Mouse (Mus musculus) lung, postnatal 0 days (tissue): Measurements from ENCODE around the gene Cgn. TPM values are rescaled to one million over a fixed set of nuclear protein-coding genes. Genes with fewer than 3 reads are reported as not detected.

ENCODE experiments used
- ATAC-seq: fragments of 200-750 bp; cut with Nextera tagmentation; 2 replicates; pipeline ENCODE4 v1.8.0; 2017; ENCODE audit warnings: moderate library complexity
- DNase-seq: peaks from one replicate; pipeline ENCODE4 v3.0.0-alpha.2; 2016; ENCODE audit warnings: low spot score
- H3K27ac ChIP-seq: fragments of 300-500 bp; sonication (generic); 2 replicates; pipeline ENCODE4 v1.5.1; 2014; ENCODE audit warnings: antibody characterized with exemption, mild to moderate bottlenecking, low read length, mixed read lengths
- H3K27me3 ChIP-seq: fragments of 300-500 bp; sonication (generic); replicated peaks from 2 replicates; pipeline ENCODE4 v1.6.1; 2014; ENCODE audit warnings: low read length, mixed read lengths; ENCODE audit not compliant: insufficient read depth
- H3K36me3 ChIP-seq: fragments of 300-500 bp; sonication (generic); 2 replicates; pipeline ENCODE4 v1.6.1; 2014; ENCODE audit warnings: low read length, mixed read lengths; ENCODE audit not compliant: insufficient read depth
- H3K4me1 ChIP-seq: fragments of 300-500 bp; sonication (generic); 2 replicates; pipeline ENCODE4 v1.6.1; 2014; ENCODE audit warnings: antibody characterized with exemption, low read depth, low read length, mixed read lengths; ENCODE audit not compliant: insufficient read depth
- H3K4me2 ChIP-seq: fragments of 300-500 bp; sonication (generic); replicated peaks from 2 replicates; pipeline ENCODE4 v1.6.1; 2014; ENCODE audit warnings: low read depth, mild to moderate bottlenecking, low read length, moderate library complexity, mixed read lengths
- H3K4me3 ChIP-seq: fragments of 300-500 bp; sonication (generic); 2 replicates; pipeline ENCODE4 v1.5.1; 2014; ENCODE audit warnings: low read depth, low read length
- H3K9ac ChIP-seq: fragments of 300-500 bp; sonication (generic); replicated peaks from 2 replicates; pipeline ENCODE4 v1.6.1; 2014; ENCODE audit warnings: low read depth, mild to moderate bottlenecking
- H3K9me3 ChIP-seq: fragments of 300-500 bp; sonication (generic); 2 replicates; pipeline ENCODE4 v1.6.1; 2016; ENCODE audit warnings: low read length, mixed read lengths
- CTCF ChIP-seq: IDR thresholded peaks from 2 replicates; pipeline ENCODE4 v1.5.1; 2016; ENCODE audit warnings: antibody characterized with exemption, mild to moderate bottlenecking
- EP300 ChIP-seq: IDR thresholded peaks from 2 replicates; pipeline ENCODE4 v1.6.1; 2016; ENCODE audit warnings: antibody characterized with exemption, mild to moderate bottlenecking, control low read depth
- WGBS: fragments of 180-500 bp; shearing (Covaris S2); extraction: QIAGEN DNeasy Blood & Tissue Kit; methylation state at CpG from one replicate; pipeline ENCODE4 v1.1.7; 2014; 5-methylcytosine and 5-hydroxymethylcytosine counted together
- polyA plus RNA-seq: library from polyadenylated mRNA; unstranded; fragments of >200 nt; fragmentation: Nextera tagmentation; extraction: Ambion mirVana; gene quantifications from 2 replicates; pipeline ENCODE4 v1.2.1, GENCODE M21; 2015

Gene Cgn
- 29.6 and 37.6 TPM in 2 replicates for polyA plus RNA-seq

DNA sequence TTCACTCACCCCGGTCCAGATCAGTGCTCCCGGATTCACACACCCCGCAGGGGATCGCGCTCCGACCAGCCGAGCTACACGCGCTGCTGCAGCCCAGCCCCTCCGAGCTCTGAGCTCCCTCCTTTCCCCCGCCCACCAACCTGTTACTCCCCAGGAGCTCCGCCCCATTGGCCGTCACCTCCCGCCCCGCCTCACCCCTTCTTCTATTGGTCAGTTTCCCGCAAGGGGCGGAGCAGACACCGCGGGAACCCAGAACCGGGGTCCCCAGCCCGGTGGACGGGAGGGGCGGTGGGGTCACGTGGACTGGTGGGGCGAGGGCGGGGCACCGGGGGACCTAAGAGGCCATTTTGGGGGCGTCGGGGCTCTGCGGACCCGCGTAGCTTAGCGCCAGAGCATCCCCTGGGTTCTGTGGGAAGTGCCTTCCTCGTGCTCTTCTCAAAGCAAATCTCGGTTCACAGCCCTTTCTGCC, at the start of gene Cgn:
TSS of gene Cgn (minus strand) at position 126 of the 469 bp plus-strand sequence.
- under 1% methylated on average over 33 of the region's 35 CpGs for WGBS
- peak; percentile 96 for DNase-seq
- TF ChIP-seq CTCF (no peak), EP300 (no peak)

DNA sequence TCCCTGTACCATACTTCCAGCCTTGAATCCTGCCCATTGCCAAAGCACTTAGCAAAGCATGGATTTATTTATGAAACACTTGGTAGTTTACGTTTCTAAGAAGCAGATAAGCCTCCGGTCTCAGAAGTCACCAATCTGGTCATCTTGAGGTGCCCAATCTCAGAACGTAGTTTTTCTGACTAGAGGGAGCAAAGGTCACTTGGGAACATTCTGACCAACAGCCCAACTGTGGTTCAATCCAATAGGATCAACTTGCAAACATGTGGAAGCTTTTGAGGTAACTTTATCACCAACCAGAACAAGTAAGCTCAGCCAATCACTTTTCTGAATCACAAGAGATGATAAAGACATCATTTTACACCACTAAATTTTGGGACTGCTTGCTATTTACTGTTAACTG, 49.1 kb upstream of the Cgn start:
- no peak for ATAC-seq
- Histone ChIP-seq H3K4me3 (no peak overlapping the region), H3K36me3 (no peaks in the 10 kb centered on the region), H3K4me1 (peaks cover 10% of the 10 kb centered on the region; the same call in 1 of the 2 replicates), H3K27ac (no peak overlapping the region), H3K9me3 (no peaks in the 10 kb centered on the region), H3K9ac (no peak overlapping the region), H3K27me3 (no peaks in the 10 kb centered on the region), H3K4me2 (no peak overlapping the region)
- no peak for DNase-seq
- TF ChIP-seq EP300 = no peak
- WGBS = 40% methylated on average over 3 of the region's 3 CpGs

More for the DNA sequence above, at the start of gene Cgn:
- Histone ChIP-seq H3K27me3 (no peaks in the 10 kb centered on the region), H3K4me2 (peak within 1 kb of the TSS; percentile 88), H3K9me3 (no peaks in the 10 kb centered on the region), H3K9ac (peak within 1 kb of the TSS; percentile 2; the same call in 1 of the 2 replicates), H3K4me3 (peak within 1 kb of the TSS; percentile 56), H3K4me1 (no peaks in the 10 kb centered on the region), H3K36me3 (no peaks in the 10 kb centered on the region), H3K27ac (peak within 1 kb of the TSS; percentile 95)
- peak; percentile 77 for ATAC-seq

DNA sequence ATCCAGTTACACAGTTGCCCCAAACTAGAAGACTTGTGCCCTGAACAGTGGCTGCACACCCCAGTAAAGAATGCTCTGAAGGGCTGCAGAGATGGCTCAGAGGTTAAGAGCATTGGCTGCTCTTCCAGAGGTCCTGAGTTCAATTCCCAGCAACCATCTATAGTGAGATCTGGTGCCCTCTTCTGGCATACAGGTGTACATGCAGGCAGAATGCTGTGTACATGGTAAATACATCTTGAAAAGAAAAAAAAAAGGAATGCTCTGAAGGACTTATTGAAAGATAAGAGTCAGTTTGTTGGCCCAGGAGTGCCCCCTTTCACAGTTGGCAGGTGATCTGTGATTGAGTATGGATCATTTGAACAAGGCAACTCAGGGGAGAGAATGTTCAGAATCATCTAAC, 47.1 kb upstream of the Cgn start:
- H3K27me3 ChIP-seq = no peaks in the 10 kb centered on the region
- H3K4me3 ChIP-seq = no peak overlapping the region
- H3K4me2 ChIP-seq = no peak overlapping the region
- ATAC-seq (no peak), DNase-seq (no peak)
- H3K4me1 ChIP-seq = no peaks in the 10 kb centered on the region
- TF ChIP-seq CTCF (peak; percentile 55), EP300 (no peak)
- H3K9me3 ChIP-seq = no peaks in the 10 kb centered on the region
- H3K27ac ChIP-seq = no peak overlapping the region
- H3K36me3 ChIP-seq = no peaks in the 10 kb centered on the region
- H3K9ac ChIP-seq = no peak overlapping the region

DNA sequence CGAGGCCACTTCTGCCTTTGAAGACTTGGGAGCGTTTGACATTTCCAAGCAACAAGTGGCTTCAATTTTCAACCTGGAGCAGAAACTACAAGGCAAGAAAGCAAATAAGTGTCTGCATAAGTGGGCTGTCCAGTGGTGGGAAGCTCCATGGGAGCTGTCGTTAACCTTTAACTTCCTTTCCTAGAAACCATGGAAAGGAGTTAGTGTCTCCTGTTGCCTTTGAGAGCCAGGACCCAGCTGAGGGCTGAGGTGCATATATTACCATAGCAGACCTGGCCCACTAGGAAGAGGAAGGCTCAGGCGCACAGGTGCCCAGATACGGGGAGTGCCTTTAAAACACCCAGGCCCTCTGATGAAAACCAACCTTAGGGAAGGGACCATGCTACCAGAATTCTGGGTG, 46.4 kb upstream of the Cgn start:
- Histone ChIP-seq H3K4me2 (peak overlapping the region; percentile 22; the same call in 1 of the 2 replicates), H3K9me3 (no peaks in the 10 kb centered on the region), H3K4me1 (no peaks in the 10 kb centered on the region), H3K27ac (no peak overlapping the region), H3K4me3 (no peak overlapping the region), H3K27me3 (no peaks in the 10 kb centered on the region), H3K36me3 (no peaks in the 10 kb centered on the region), H3K9ac (no peak overlapping the region)
- WGBS = 44% methylated on average over 5 of the region's 5 CpGs
- no peak for DNase-seq
- no peak for TF ChIP-seq EP300
- no peak for TF ChIP-seq CTCF
- ATAC-seq = no peak

DNA sequence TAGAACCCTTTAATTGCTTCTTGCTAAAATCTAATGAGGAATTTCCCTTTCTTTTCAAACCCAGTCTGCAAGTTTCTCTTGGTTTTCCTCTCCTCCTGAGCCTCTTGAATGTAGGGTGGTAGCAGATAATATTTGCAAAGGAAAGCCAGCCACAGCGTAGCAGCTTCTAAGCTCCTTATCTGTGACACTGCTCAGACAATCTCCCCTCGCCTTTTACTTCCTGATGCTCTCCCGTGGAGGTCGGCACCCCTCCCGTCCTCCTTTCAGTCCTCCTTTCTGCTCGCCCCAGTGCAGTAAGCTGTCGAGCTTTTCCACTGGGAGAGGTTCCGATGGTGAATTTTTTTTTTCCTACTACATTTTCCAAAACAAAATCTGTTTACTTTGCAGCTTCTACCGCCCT, 45.8 kb upstream of the Cgn start:
- no peak for ATAC-seq
- H3K4me2 ChIP-seq = peak overlapping the region; percentile 22; the same call in 1 of the 2 replicates
- H3K9me3 ChIP-seq = no peaks in the 10 kb centered on the region
- H3K27me3 ChIP-seq = no peaks in the 10 kb centered on the region
- no peak for DNase-seq
- no peaks in the 10 kb centered on the region for H3K4me1 ChIP-seq
- H3K9ac ChIP-seq = no peak overlapping the region
- 8% methylated on average over 9 of the region's 9 CpGs for WGBS
- no peaks in the 10 kb centered on the region for H3K36me3 ChIP-seq
- TF ChIP-seq EP300 (no peak), CTCF (no peak)
- H3K4me3 ChIP-seq = no peak overlapping the region
- no peak overlapping the region for H3K27ac ChIP-seq

DNA sequence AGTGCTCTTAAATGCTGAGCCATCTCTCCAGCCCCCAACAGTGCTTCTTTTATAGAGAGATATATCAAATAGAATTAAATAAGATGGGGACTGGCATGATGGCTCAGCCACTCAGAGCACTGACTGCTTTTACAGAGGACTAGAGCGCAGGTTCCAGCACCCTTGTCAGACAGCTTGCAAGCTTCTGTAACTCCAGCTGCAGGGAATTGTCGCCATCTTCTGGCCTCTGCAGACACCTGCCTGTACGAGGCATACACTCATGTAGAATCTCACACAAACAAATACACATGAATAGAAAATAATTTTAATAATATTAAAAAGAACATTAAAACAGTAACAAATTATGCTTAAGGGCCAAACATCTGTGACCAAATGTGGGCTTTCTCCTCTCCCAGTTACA, 37.8 kb upstream of the Cgn start:
- WGBS = 79% methylated on average over 3 of the region's 3 CpGs
- Histone ChIP-seq H3K4me3 (no peak overlapping the region), H3K27ac (no peak overlapping the region), H3K4me2 (no peak overlapping the region), H3K9ac (no peak overlapping the region), H3K4me1 (no peaks in the 10 kb centered on the region), H3K27me3 (no peaks in the 10 kb centered on the region), H3K9me3 (no peaks in the 10 kb centered on the region), H3K36me3 (no peaks in the 10 kb centered on the region)
- TF ChIP-seq CTCF (no peak), EP300 (no peak)
- ATAC-seq (no peak), DNase-seq (no peak)

DNA sequence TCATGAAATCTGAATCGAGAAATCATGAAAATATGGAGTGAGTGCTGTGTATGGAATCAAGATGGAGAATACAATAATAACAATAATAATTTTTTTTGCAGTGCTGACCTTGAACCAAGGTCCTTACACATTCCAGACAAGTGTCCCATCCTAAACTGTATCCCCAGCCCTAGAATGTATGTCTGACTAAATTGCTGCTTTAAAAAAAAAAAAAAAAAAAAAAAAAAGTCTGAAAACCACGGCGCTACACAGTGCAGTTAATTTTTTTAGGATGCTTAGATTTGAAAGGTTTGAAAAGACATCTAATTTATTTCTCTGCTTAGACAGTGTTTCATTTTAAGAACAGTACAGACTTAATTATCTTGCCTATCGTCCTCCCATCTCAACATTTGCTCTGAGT, 35.8 kb upstream of the Cgn start:
- 80% methylated on average over 4 of the region's 4 CpGs for WGBS
- Histone ChIP-seq H3K27me3 (no peaks in the 10 kb centered on the region), H3K27ac (no peak overlapping the region), H3K9me3 (no peaks in the 10 kb centered on the region), H3K4me1 (no peaks in the 10 kb centered on the region), H3K4me3 (peak overlapping the region; percentile 67; the same call in 1 of the 2 replicates), H3K36me3 (no peaks in the 10 kb centered on the region), H3K4me2 (peak overlapping the region; percentile 77), H3K9ac (peak overlapping the region; percentile 73; the same call in 1 of the 2 replicates)
- TF ChIP-seq EP300 = no peak
- no peak for TF ChIP-seq CTCF
- DNase-seq (no peak), ATAC-seq (no peak)
